Mouse (Mus musculus): ENCODE measurements around the gene Zfp597. TPM values are rescaled to one million over a fixed set of nuclear protein-coding genes. Genes with fewer than 3 reads are reported as not detected.
A peak's percentile ranks its signal among the peaks of the same experiment; 100 is the strongest.
"Not testable (repeated sequence)": the region's sequence is repeated elsewhere in the genome, so short reads cannot be mapped to it uniquely, and the experiment has no call there.

Gene Zfp597
- polyA plus RNA-seq, 1 experiment from 2014 or later: 9.5 TPM

DNA sequence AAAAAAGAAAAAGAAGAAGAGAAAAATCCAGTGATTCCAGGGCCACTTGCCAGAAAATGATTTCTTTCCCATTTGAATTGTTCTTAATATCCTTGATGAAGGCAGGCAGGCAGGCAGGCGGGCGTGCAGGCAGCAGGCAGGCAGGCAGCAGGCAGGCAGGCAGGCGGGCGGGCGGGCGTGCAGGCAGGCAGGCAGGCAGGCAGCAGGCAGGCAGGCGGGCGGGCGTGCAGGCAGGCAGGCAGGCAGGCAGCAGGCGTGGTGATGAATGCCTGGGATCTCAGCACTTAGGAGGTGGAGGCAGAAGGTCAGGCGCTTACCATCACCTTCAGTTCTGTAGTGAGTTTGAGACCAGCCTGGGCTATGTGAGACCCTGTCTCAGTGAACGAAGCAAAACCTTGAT is 31.8 kb downstream of the Zfp597 start:
- Histone ChIP-seq H3K4me2 (replicated peaks) (no peak overlapping the region), H3K36me3 (no peaks in the 10 kb centered on the region), H3K9me3 (no peaks in the 10 kb centered on the region), H3K27me3 (replicated peaks) (no peaks in the 10 kb centered on the region), H3K27ac (no peak overlapping the region), H3K9ac (no peak overlapping the region), H3K4me1 (peaks cover 6% of the 10 kb centered on the region; the same call in 1 of the 2 replicates), H3K4me3 (no peak overlapping the region)
- no peak for ATAC-seq (ENCODE audit: low FRiP score, low read depth)
- 32% methylated on average over 12 of the region's 12 CpGs for WGBS

DNA sequence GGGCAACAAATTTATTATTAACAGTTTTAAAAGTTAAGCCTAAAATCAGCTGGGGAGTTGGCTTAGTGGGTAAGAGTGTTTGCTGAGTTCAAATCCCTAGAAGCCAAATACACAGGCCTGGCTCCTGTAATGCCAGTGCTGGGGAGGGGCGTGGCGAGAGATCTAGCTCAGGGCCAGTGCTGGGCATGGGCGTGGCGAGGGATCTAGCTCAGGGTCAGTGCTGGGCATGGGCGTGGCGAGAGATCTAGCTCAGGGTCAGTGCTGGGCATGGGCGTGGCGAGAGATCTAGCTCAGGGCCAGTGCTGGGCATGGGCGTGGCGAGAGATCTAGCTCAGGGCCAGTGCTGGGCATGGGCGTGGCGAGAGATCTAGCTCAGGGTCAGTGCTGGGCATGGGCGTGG is 33.1 kb downstream of the Zfp597 start:
- not testable (repeated sequence) for H3K9ac ChIP-seq; ATAC-seq (ENCODE audit: low FRiP score, low read depth); H3K27me3 ChIP-seq (replicated peaks); H3K27ac ChIP-seq; H3K4me3 ChIP-seq; H3K4me2 ChIP-seq (replicated peaks); H3K4me1 ChIP-seq; H3K36me3 ChIP-seq; H3K9me3 ChIP-seq
- WGBS: 85% methylated on average over 13 of the region's 13 CpGs

- Histone ChIP-seq H3K4me2 (replicated peaks) (no peak overlapping the region), H3K4me3 (no peak overlapping the region), H3K9ac (no peak overlapping the region), H3K36me3 (no peaks in the 10 kb centered on the region), H3K9me3 (no peaks in the 10 kb centered on the region), H3K27ac (no peak overlapping the region), H3K27me3 (replicated peaks) (no peaks in the 10 kb centered on the region), H3K4me1 (peaks cover 7% of the 10 kb centered on the region; the same call in 1 of the 2 replicates)
- ATAC-seq (ENCODE audit: low FRiP score, low read depth): no peak
- WGBS: 67% methylated on average over 3 of the region's 3 CpGs
These were observed 35.9 kb downstream of the Zfp597 start for GRCm38 (mm10) chr16:3848416-3848815.

DNA sequence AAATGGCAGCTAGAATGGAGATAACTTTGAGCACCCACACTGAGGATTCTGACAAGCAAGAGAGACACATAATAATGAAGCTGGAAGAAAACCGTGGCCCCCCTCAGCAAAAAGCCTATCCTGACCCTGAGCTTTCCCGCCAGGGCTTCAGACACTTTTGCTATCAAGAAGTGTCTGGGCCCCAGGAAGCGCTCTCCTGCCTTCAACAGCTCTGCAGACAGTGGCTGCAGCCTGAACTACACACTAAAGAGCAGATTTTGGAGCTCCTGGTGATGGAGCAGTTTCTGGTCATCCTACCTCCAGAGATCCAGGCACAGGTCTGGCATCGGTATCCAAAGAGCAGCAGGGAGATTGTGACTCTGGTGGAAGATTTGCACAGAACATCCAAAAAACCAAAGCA is 36.5 kb downstream of the Zfp597 start:
- Histone ChIP-seq H3K27me3 (replicated peaks) (no peaks in the 10 kb centered on the region), H3K27ac (no peak overlapping the region), H3K4me3 (peak overlapping the region; percentile 63; the same call in 1 of the 2 replicates), H3K4me1 (peaks cover 7% of the 10 kb centered on the region; the same call in 1 of the 2 replicates), H3K9ac (no peak overlapping the region; the same call in 1 of the 2 replicates), H3K36me3 (no peaks in the 10 kb centered on the region), H3K9me3 (no peaks in the 10 kb centered on the region), H3K4me2 (replicated peaks) (peak overlapping the region; percentile 65)
- 67% methylated on average over 4 of the region's 4 CpGs for WGBS
- ATAC-seq (ENCODE audit: low FRiP score, low read depth): no peak

- 5% methylated on average over 38 of the region's 38 CpGs for WGBS
- no peak within 1 kb of the TSS for H3K27ac ChIP-seq
- ATAC-seq (ENCODE audit: low FRiP score, low read depth): peak; percentile 100
These were observed 37.4 kb downstream of the Zfp597 start, which contains the start of gene Zfp174 for GRCm38 (mm10) chr16:3846711-3847518. Gene Zfp174, plus strand, starts transcription at chr16:3847268.

GRCm38 (mm10) chr16:3843796-3844195 is 40.6 kb downstream of the Zfp597 start:
- no peaks in the 10 kb centered on the region for H3K9me3 ChIP-seq
- peaks cover 5% of the 10 kb centered on the region; the same call in 1 of the 2 replicates for H3K4me1 ChIP-seq
- H3K27ac ChIP-seq: no peak overlapping the region
- H3K4me3 ChIP-seq: no peak overlapping the region
- no peaks in the 10 kb centered on the region for H3K36me3 ChIP-seq
- H3K9ac ChIP-seq: no peak overlapping the region
- H3K4me2 ChIP-seq (replicated peaks): no peak overlapping the region
- 68% methylated on average over 1 of the region's 1 CpGs for WGBS
- H3K27me3 ChIP-seq (replicated peaks): no peaks in the 10 kb centered on the region
- ATAC-seq (ENCODE audit: low FRiP score, low read depth): no peak

More at GRCm38 (mm10) chr16:3846711-3847518, 37.4 kb downstream of the Zfp597 start, which contains the start of gene Zfp174:
- H3K36me3 ChIP-seq: no peaks in the 10 kb centered on the region
- H3K9ac ChIP-seq: peak within 1 kb of the TSS; percentile 52
- no peaks in the 10 kb centered on the region for H3K27me3 ChIP-seq (replicated peaks)
- H3K9me3 ChIP-seq: no peaks in the 10 kb centered on the region
- H3K4me2 ChIP-seq (replicated peaks): peak within 1 kb of the TSS; percentile 65
- H3K4me1 ChIP-seq: peaks cover 5% of the 10 kb centered on the region; the same call in 1 of the 2 replicates
- H3K4me3 ChIP-seq: peak within 1 kb of the TSS; percentile 63

DNA sequence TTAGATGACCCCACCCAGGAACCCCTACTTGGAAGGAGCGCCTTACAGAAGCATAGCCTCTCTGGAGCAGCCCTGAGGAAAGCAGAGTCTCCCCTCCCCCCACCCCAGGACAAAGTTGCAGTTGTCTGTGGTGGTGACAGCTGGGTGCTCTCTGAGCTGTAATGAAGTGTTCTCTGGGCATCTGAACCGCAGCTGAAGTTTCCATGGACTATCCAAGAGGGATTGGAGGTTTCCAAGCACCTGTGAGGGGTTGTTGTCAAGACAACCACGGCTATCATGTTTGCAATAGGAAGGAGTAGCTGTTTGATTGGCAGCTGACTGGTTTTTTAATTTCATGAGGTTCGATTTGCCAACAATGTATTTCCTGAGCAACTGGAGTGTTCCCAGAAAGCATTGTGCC is 41.4 kb downstream of the Zfp597 start:
- H3K36me3 ChIP-seq: no peaks in the 10 kb centered on the region
- H3K27ac ChIP-seq: no peak overlapping the region
- ATAC-seq (ENCODE audit: low FRiP score, low read depth): no peak
- no peak overlapping the region for H3K4me2 ChIP-seq (replicated peaks)
- no peak overlapping the region for H3K9ac ChIP-seq
- H3K4me3 ChIP-seq: no peak overlapping the region
- H3K27me3 ChIP-seq (replicated peaks): no peaks in the 10 kb centered on the region
- 39% methylated on average over 4 of the region's 4 CpGs for WGBS
- no peaks in the 10 kb centered on the region for H3K9me3 ChIP-seq
- H3K4me1 ChIP-seq: peaks cover 5% of the 10 kb centered on the region; the same call in 1 of the 2 replicates

DNA sequence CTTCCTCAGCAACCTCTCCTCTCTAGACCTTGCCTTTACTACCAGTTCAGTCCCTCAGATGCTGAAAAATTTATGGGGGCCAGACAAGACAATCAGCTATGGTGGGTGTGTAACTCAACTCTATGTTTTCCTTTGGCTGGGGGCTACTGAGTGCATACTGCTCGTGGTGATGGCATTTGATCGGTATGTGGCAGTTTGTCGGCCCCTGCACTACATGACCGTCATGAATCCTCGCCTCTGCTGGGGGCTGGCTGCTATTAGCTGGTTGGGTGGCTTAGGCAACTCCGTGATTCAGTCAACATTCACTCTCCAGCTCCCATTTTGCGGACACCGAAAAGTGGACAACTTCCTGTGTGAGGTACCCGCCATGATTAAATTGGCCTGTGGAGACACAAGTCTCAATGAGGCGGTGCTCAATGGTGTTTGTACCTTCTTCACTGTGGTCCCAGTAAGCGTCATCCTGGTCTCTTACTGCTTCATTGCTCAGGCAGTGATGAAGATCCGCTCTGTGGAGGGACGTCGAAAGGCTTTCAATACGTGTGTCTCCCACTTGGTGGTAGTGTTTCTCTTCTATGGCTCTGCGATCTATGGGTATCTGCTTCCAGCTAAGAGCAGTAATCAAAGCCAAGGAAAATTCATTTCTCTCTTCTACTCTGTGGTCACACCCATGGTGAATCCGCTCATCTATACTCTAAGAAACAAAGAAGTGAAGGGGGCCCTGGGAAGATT is 45.0 kb downstream of the Zfp597 start:
- no peaks in the 10 kb centered on the region for H3K27me3 ChIP-seq (replicated peaks)
- no peak overlapping the region for H3K27ac ChIP-seq
- H3K9ac ChIP-seq: no peak overlapping the region
- no peaks in the 10 kb centered on the region for H3K36me3 ChIP-seq
- no peaks in the 10 kb centered on the region for H3K9me3 ChIP-seq
- 62% methylated on average over 17 of the region's 17 CpGs for WGBS
- H3K4me2 ChIP-seq (replicated peaks): no peak overlapping the region
- H3K4me3 ChIP-seq: no peak overlapping the region
- no peaks in the 10 kb centered on the region for H3K4me1 ChIP-seq
- ATAC-seq (ENCODE audit: low FRiP score, low read depth): no peak

- Histone ChIP-seq H3K9ac (no peak overlapping the region), H3K4me1 (no peaks in the 10 kb centered on the region), H3K4me2 (replicated peaks) (no peak overlapping the region), H3K27ac (no peak overlapping the region), H3K36me3 (no peaks in the 10 kb centered on the region), H3K9me3 (no peaks in the 10 kb centered on the region), H3K27me3 (replicated peaks) (no peaks in the 10 kb centered on the region), H3K4me3 (no peak overlapping the region)
- no peak for ATAC-seq (ENCODE audit: low FRiP score, low read depth)
- 82% methylated on average over 2 of the region's 2 CpGs for WGBS
These were observed 48.9 kb downstream of the Zfp597 start for GRCm38 (mm10) chr16:3835461-3835860.

GRCm38 (mm10) chr16:3830588-3831109 is 53.7 kb downstream of the Zfp597 start, which contains the start of gene Olfr15:
Gene Olfr15, plus strand, starts transcription at chr16:3830878.
- H3K27me3 ChIP-seq (replicated peaks): no peaks in the 10 kb centered on the region
- no peaks in the 10 kb centered on the region for H3K36me3 ChIP-seq
- no peak for ATAC-seq (ENCODE audit: low FRiP score, low read depth)
- no peaks in the 10 kb centered on the region for H3K9me3 ChIP-seq
- H3K4me2 ChIP-seq (replicated peaks): no peak within 1 kb of the TSS
- H3K4me1 ChIP-seq: no peaks in the 10 kb centered on the region
- H3K4me3 ChIP-seq: no peak within 1 kb of the TSS
- no peak within 1 kb of the TSS for H3K27ac ChIP-seq
- no peak within 1 kb of the TSS for H3K9ac ChIP-seq

- no peak overlapping the region for H3K27ac ChIP-seq
- 91% methylated on average over 2 of the region's 2 CpGs for WGBS
- H3K27me3 ChIP-seq (replicated peaks): no peaks in the 10 kb centered on the region
- no peak for ATAC-seq (ENCODE audit: low FRiP score, low read depth)
- H3K4me1 ChIP-seq: no peaks in the 10 kb centered on the region
- no peak overlapping the region for H3K4me3 ChIP-seq
- H3K4me2 ChIP-seq (replicated peaks): no peak overlapping the region
- H3K36me3 ChIP-seq: no peaks in the 10 kb centered on the region
- H3K9me3 ChIP-seq: no peaks in the 10 kb centered on the region
- no peak overlapping the region for H3K9ac ChIP-seq
These were observed 54.6 kb downstream of the Zfp597 start for GRCm38 (mm10) chr16:3829727-3830126.

DNA sequence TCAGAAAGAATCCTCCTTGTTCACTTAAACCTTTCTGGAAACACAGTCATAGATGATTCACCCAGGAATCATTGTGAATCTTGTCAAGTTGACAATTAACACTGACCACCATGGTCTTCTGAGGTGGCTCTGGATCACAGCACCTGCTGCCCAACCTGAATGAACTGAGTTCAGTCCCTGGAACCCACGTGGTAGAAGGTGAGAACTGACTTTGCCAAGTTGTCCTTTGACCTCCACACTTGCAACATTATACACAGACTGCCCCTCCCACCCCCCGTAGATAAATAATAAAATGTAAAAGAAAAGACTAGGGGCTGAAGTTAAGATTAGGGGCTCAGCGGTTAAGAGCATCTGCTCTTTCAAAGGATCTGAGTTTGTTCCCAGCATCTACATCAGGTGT is 56.3 kb downstream of the Zfp597 start:
- WGBS: 57% methylated on average over 3 of the region's 3 CpGs
- Histone ChIP-seq H3K27ac (no peak overlapping the region), H3K4me1 (no peaks in the 10 kb centered on the region), H3K27me3 (replicated peaks) (no peaks in the 10 kb centered on the region), H3K4me2 (replicated peaks) (no peak overlapping the region), H3K9me3 (no peaks in the 10 kb centered on the region), H3K36me3 (no peaks in the 10 kb centered on the region), H3K4me3 (no peak overlapping the region), H3K9ac (no peak overlapping the region)
- no peak for ATAC-seq (ENCODE audit: low FRiP score, low read depth)
